Mouse (Mus musculus): ENCODE data around the gene Lrp2. TPM values are rescaled to one million over a fixed set of nuclear protein-coding genes. Genes with fewer than 3 reads are reported as not detected.

The Lrp2 gene
- polyA plus RNA-seq, 1 experiment from 2014 or later = 0.15 TPM

DNA sequence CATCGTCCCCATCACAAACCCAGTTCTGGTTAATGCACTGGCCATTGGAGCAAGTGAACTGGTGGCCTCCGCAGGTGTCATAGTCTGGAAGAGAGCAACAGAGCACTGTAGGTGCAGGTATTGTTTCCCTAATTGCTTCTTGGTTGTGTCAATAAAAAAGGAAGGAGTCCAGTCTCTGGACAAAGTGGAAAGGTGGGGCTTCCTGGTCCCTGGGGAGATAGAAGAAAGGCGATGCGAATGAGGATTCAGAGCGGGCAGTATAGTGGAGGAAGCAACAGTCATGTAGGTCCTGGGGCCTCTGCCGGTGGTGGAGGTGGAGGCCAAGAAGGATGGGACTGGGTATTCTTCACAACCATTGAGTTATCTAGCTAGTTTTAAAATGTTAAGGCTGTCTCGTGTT is 49.8 kb downstream of the Lrp2 start:
- no peaks in the 10 kb centered on the region for H3K27me3 ChIP-seq (ENCODE audit: low read depth, poor library complexity, severe bottlenecking)
- 75% methylated on average over 7 of the region's 7 CpGs for WGBS
- peaks cover 6% of the 10 kb centered on the region for H3K4me1 ChIP-seq
- no peaks in the 10 kb centered on the region for H3K36me3 ChIP-seq
- no peak for DNase-seq (ENCODE audit: low spot score)
- H3K27ac ChIP-seq = no peak overlapping the region
- no peaks in the 10 kb centered on the region for H3K9me3 ChIP-seq (replicated peaks)
- no peak overlapping the region for H3K4me3 ChIP-seq

DNA sequence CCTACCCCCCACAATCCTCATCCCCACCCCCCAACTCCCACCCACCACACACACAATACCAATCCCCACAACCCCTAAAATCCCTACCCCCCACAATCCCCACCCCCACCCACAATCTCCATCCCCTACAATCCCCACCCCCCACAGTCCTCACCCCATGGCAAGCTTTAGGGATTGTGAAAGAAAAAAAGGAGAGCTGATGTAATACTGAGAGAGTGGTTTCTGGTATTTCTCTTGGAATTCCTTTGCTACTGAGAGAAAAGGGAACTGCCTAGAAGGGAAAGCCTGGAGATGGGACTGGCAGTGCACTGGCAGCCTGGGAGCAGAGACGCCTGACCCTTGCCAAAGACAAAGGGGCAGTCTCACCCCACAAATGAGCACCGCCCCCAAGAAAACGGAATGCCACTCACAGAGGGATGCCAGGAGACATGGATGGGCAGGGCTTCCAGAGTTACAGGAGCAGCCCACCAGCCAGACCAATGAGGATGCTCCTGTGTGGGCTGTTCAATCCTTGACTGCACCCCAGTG is 54.3 kb downstream of the Lrp2 start:
- Histone ChIP-seq H3K4me3 (no peak overlapping the region), H3K9me3 (replicated peaks) (no peaks in the 10 kb centered on the region), H3K36me3 (no peaks in the 10 kb centered on the region), H3K4me1 (peaks cover 9% of the 10 kb centered on the region), H3K27me3 (ENCODE audit: low read depth, poor library complexity, severe bottlenecking) (no peaks in the 10 kb centered on the region), H3K27ac (no peak overlapping the region)
- WGBS = 34% methylated on average over 3 of the region's 3 CpGs
- DNase-seq (ENCODE audit: low spot score) = no peak

DNA sequence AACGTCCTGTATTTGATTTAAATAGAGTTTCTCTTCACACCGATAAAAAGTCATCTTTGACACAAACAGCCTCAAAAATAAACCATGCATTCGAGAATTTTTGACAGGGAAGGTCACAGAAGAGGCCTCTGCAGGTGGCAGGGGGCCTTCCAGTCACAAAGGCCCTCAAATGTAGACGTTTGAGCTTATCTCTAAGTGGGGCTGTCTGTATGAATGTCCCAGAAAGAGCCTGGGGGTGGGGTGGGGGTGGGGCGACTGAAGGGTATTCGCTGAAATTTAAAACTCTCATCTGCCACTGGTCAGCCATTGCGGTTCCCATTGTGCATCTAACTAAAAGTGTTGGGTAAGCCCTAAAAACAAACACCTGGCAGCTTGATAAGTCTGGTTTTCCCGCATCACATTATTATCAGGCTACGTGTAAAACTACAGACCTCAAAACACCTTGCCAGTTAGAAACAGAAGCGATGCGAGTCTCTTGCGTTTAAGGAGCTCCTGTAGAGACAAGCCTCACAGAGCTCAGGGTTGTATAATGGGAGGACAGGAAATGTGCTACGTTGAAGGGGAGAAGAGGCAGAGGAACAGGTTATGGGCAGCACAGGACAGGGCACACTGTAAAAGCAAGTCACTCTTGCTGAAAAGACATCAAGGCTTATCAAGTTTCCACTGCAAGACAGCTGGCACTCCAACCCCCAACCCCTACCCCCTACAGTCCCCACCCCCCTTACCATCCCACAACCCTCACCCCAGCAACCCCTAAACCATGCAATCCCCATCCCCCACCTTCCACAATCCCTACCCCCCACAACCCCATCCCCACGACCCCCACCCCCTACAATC is 55.0 kb downstream of the Lrp2 start:
- H3K9me3 ChIP-seq (replicated peaks) = no peaks in the 10 kb centered on the region
- no peaks in the 10 kb centered on the region for H3K27me3 ChIP-seq (ENCODE audit: low read depth, poor library complexity, severe bottlenecking)
- no peak for DNase-seq (ENCODE audit: low spot score)
- no peak overlapping the region for H3K27ac ChIP-seq
- H3K36me3 ChIP-seq = no peaks in the 10 kb centered on the region
- H3K4me3 ChIP-seq = no peak overlapping the region
- WGBS = 21% methylated on average over 14 of the region's 14 CpGs
- peaks cover 9% of the 10 kb centered on the region for H3K4me1 ChIP-seq

DNA sequence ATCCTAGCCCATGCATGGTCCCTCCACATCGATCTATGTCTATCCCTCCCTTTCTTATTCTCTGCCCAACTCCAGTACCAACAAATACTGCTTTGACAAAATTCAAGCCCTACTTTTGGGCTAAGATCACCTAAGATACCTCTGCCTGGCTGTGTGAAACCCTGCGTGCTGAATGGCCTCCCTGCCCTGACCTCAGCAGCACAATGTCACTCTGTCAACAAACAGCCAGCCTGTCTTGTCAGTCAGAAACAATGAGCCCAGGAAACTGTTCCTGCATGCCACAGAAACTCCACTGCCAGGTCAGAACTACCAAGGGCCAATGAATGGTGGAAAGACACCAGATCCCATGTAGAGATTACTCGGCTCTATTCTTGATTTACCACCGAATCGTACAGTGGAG is 55.7 kb downstream of the Lrp2 start:
- H3K27ac ChIP-seq = no peak overlapping the region

DNA sequence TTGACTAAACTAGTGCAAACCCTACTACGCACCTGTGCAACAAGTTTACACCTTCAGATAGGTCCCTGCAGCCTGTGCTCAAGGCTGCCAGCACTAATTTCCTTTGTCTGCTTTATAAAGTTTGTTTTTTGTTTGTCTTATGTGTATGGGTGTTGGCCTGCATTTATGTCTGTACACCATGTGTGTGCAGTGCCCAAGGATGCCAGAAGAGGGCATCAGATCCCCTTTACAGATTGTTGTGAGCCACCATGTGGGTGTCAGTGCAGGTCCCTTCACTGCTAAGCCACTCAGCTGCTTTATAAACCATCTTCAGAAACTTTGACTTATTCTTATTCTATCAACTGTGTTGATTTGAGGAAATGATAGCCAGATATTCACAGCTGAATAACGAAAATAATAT is 65.6 kb downstream of the Lrp2 start:
- no peaks in the 10 kb centered on the region for H3K9me3 ChIP-seq (replicated peaks)
- no peaks in the 10 kb centered on the region for H3K27me3 ChIP-seq (ENCODE audit: low read depth, poor library complexity, severe bottlenecking)
- WGBS = 96% methylated on average over 2 of the region's 2 CpGs
- H3K27ac ChIP-seq = no peak overlapping the region
- no peaks in the 10 kb centered on the region for H3K36me3 ChIP-seq
- H3K4me3 ChIP-seq = no peak overlapping the region
- H3K4me1 ChIP-seq = no peaks in the 10 kb centered on the region
- no peak for DNase-seq (ENCODE audit: low spot score)

More for the DNA sequence above, 55.7 kb downstream of the Lrp2 start:
- H3K9me3 ChIP-seq (replicated peaks) = no peaks in the 10 kb centered on the region
- 67% methylated on average over 5 of the region's 5 CpGs for WGBS
- peaks cover 9% of the 10 kb centered on the region for H3K4me1 ChIP-seq
- DNase-seq (ENCODE audit: low spot score) = no peak
- H3K4me3 ChIP-seq = no peak overlapping the region
- H3K36me3 ChIP-seq = no peaks in the 10 kb centered on the region
- no peaks in the 10 kb centered on the region for H3K27me3 ChIP-seq (ENCODE audit: low read depth, poor library complexity, severe bottlenecking)

DNA sequence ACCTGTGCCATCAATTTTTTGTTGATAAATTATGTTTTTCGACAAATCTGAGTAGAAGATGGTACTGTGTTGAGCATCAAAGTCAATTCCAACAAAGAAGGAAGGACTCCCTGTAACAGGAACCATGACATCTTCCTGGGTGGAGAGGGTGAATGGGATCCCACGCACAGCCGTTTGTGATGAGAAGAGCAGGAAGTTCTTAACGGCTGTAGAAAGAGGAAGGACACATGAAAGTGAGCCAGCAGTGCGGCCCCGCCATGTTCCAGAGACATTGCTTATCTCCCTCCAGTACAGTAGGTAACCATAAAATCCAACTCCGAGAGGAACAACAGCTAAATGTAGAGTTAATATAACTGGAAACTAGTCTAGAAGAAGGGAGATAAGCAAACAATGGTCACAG is 67.6 kb downstream of the Lrp2 start:
- DNase-seq (ENCODE audit: low spot score) = no peak
- Histone ChIP-seq H3K4me1 (no peaks in the 10 kb centered on the region), H3K36me3 (no peaks in the 10 kb centered on the region), H3K4me3 (no peak overlapping the region), H3K9me3 (replicated peaks) (no peaks in the 10 kb centered on the region), H3K27me3 (ENCODE audit: low read depth, poor library complexity, severe bottlenecking) (no peaks in the 10 kb centered on the region), H3K27ac (no peak overlapping the region)
- WGBS = 87% methylated on average over 7 of the region's 7 CpGs

DNA sequence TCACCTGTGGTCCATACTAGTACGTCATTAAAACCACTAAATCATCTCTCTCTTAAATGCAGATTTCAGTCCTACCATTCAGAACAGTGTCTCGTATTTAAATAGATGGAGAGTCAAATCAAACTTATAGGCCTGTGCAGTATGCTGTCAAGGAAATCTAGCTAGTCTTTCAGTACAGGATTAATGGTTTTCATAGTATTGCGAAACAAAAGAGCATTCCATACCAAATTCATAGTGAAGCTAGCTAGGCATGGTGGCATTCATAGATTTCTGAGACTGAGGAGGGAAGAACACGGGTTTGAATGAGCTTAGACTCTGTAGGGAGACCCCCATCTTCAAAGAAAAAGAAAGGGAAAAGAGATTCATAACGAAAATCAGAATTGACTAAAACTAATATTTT is 74.1 kb downstream of the Lrp2 start:
- WGBS = 90% methylated on average over 5 of the region's 5 CpGs
- no peak for DNase-seq (ENCODE audit: low spot score)
- H3K27ac ChIP-seq = no peak overlapping the region

DNA sequence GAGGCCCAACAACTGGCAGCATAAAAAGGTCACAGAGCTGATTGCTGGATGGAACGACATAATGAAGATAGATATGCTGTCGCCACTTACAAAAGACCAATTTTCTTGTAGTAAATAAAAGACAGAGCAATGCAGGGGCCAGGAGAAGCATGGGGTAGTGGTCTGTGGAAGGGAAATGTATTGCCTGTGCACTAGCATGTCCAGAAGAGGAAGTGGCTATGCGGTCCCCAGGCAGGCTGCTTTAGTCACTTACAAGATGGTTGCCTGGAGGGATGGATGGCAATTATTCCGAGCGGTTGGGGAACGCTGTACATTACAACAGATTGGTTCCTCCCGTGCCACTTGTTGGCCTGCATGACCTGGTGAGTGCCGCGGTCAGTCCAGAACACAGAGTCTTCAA is 85.5 kb downstream of the Lrp2 start:
- DNase-seq (ENCODE audit: low spot score) = no peak
- Histone ChIP-seq H3K36me3 (no peaks in the 10 kb centered on the region), H3K4me1 (no peaks in the 10 kb centered on the region), H3K27ac (no peak overlapping the region), H3K9me3 (replicated peaks) (no peaks in the 10 kb centered on the region), H3K4me3 (no peak overlapping the region), H3K27me3 (ENCODE audit: low read depth, poor library complexity, severe bottlenecking) (no peaks in the 10 kb centered on the region)
- 72% methylated on average over 9 of the region's 9 CpGs for WGBS

More for the DNA sequence above, 74.1 kb downstream of the Lrp2 start:
- H3K27me3 ChIP-seq (ENCODE audit: low read depth, poor library complexity, severe bottlenecking) = no peaks in the 10 kb centered on the region
- H3K4me1 ChIP-seq = no peaks in the 10 kb centered on the region
- H3K36me3 ChIP-seq = no peaks in the 10 kb centered on the region
- H3K4me3 ChIP-seq = no peak overlapping the region
- H3K9me3 ChIP-seq (replicated peaks) = no peaks in the 10 kb centered on the region

DNA sequence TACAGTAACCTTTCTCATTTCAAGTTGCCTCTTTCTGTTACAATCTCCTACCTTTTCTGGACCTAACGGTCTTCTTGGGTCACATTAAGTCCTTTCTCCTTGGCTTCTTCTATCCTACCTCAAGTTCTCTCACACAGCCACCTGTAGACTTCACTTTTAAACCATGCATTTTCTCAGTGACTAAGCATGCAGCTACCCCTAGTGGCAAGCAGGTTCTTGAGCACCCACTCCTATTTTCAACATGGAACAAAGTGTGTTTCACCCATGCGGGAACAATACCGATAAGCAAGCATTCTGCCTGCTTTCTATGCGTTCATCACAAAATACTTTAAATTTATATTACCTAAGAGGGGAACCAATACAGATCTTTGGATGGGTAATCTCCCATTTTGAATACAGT is 92.7 kb downstream of the Lrp2 start:
- Histone ChIP-seq H3K4me1 (no peaks in the 10 kb centered on the region), H3K36me3 (no peaks in the 10 kb centered on the region), H3K9me3 (replicated peaks) (no peaks in the 10 kb centered on the region), H3K27me3 (ENCODE audit: low read depth, poor library complexity, severe bottlenecking) (no peaks in the 10 kb centered on the region), H3K27ac (no peak overlapping the region), H3K4me3 (no peak overlapping the region)
- no peak for DNase-seq (ENCODE audit: low spot score)
- 95% methylated on average over 4 of the region's 4 CpGs for WGBS

DNA sequence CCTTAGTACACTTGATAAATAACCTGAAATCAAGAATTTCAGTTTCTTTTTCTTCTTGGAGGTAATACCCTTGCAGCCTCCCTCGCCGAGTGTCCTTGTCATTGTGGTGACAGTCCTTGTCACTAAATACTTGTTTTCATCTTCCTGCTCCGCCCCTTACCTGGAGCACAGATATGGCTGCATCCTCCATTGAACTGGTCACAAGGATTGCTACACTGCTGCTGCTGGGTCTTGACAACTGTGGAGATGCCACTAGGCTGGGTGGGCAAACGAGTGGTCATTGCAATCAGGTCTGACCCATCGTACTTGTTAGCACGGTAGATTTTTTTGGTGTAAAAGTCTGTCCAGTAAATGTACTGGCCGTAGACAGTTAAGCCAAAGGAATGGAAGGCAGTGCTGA is 104.9 kb downstream of the Lrp2 start:
- no peak overlapping the region for H3K4me3 ChIP-seq
- H3K27ac ChIP-seq = no peak overlapping the region
- 93% methylated on average over 7 of the region's 7 CpGs for WGBS
- no peaks in the 10 kb centered on the region for H3K27me3 ChIP-seq (ENCODE audit: low read depth, poor library complexity, severe bottlenecking)
- no peaks in the 10 kb centered on the region for H3K9me3 ChIP-seq (replicated peaks)
- no peaks in the 10 kb centered on the region for H3K4me1 ChIP-seq
- DNase-seq (ENCODE audit: low spot score) = no peak
- H3K36me3 ChIP-seq = no peaks in the 10 kb centered on the region

DNA sequence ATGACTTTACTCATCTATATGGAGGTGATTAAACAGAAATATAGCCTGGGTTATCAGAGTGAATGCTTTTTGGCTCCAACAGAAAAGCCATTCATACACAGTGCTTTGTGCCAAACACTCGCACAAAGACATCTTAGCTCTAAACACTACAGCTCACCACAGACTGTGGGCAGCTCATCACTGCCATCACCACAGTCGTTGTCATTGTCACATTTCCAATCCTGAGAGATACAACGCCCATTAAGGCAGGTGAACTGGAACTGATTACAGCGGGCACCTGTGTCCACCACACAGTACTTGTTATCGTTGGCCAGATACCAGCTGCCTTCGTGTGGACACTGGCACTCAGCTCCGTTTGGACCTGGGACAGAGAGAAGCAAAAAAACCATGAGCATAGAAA is 106.0 kb downstream of the Lrp2 start:
- no peak overlapping the region for H3K4me3 ChIP-seq
- H3K36me3 ChIP-seq = no peaks in the 10 kb centered on the region
- H3K9me3 ChIP-seq (replicated peaks) = no peaks in the 10 kb centered on the region
- 89% methylated on average over 7 of the region's 7 CpGs for whole genome bisulfite sequencing
- DNase-seq (ENCODE audit: low spot score) = no peak
- H3K4me1 ChIP-seq = no peaks in the 10 kb centered on the region
- H3K27me3 ChIP-seq (ENCODE audit: low read depth, poor library complexity, severe bottlenecking) = no peaks in the 10 kb centered on the region
- no peak overlapping the region for H3K27ac ChIP-seq

DNA sequence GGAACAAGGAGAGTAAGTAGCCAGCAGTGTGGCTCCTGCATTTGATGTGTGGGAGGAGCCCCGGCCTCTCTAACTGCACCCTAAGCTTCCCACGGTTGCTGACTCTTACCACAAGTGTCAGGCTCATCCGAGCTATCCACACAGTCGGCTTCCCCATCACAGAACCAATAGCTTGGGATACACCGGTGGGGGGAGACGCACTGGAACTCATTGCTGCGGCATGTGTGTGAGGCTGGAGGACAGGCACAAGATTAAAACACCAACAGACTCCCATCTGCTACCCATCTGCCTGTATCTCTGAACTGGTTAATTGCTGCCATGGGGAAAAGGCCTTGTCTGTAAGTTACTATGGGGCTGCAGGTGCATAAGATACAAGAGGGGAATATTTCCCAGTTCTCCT is 109.0 kb downstream of the Lrp2 start:
- Histone ChIP-seq H3K27me3 (ENCODE audit: low read depth, poor library complexity, severe bottlenecking) (no peaks in the 10 kb centered on the region), H3K36me3 (no peaks in the 10 kb centered on the region), H3K27ac (no peak overlapping the region), H3K4me1 (no peaks in the 10 kb centered on the region), H3K4me3 (no peak overlapping the region), H3K9me3 (replicated peaks) (no peaks in the 10 kb centered on the region)
- no peak for DNase-seq (ENCODE audit: low spot score)
- 88% methylated on average over 7 of the region's 7 CpGs for WGBS

DNA sequence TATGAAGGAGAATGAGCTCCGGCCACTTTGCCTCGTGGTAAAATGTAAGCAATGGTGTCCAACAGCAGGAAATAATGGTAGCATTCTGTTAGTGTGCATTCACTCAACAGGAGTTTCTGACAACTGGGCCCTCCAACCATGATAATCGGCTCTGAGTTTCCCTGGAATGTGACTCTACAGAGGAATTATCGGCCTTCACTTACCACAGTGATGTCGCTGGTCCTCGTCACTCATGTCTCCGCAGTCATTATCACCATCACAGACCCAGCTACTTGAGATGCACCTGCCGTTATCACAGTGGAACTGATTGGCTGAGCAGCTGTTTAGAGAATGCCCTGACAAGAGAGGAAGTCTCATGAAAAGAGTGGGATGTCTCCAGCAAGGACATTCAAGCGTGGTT is 110.7 kb downstream of the Lrp2 start:
- Histone ChIP-seq H3K4me3 (no peak overlapping the region), H3K27ac (no peak overlapping the region), H3K36me3 (no peaks in the 10 kb centered on the region), H3K4me1 (no peaks in the 10 kb centered on the region), H3K27me3 (ENCODE audit: low read depth, poor library complexity, severe bottlenecking) (no peaks in the 10 kb centered on the region), H3K9me3 (replicated peaks) (no peaks in the 10 kb centered on the region)
- 91% methylated on average over 9 of the region's 9 CpGs for WGBS
- DNase-seq (ENCODE audit: low spot score) = no peak

DNA sequence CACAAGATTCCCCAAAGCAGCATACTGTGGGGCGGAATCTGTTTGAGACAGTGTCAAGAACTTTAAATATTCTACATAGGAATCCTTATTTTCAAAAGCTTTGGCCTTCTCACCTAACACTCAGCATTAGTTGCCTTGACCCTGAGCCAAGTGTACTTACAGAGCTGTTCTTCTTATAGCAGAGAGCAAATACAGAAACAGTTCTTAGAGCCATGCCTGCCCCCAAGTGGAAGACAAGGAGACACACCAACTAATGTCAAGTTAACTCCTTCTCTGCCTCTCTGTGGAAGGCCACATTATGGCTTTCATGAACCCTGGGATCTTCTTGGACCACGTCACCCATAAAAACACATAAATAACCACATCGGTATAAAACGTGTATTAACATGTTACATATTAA is 114.0 kb downstream of the Lrp2 start:
- no peak for DNase-seq (ENCODE audit: low spot score)
- Histone ChIP-seq H3K9me3 (replicated peaks) (no peaks in the 10 kb centered on the region), H3K4me1 (no peaks in the 10 kb centered on the region), H3K27me3 (ENCODE audit: low read depth, poor library complexity, severe bottlenecking) (no peaks in the 10 kb centered on the region), H3K4me3 (no peak overlapping the region), H3K27ac (no peak overlapping the region), H3K36me3 (no peaks in the 10 kb centered on the region)
- WGBS = 90% methylated on average over 4 of the region's 4 CpGs

Measured in limb, embryonic 10.5 days (tissue).